In the genomic region with DNA sequence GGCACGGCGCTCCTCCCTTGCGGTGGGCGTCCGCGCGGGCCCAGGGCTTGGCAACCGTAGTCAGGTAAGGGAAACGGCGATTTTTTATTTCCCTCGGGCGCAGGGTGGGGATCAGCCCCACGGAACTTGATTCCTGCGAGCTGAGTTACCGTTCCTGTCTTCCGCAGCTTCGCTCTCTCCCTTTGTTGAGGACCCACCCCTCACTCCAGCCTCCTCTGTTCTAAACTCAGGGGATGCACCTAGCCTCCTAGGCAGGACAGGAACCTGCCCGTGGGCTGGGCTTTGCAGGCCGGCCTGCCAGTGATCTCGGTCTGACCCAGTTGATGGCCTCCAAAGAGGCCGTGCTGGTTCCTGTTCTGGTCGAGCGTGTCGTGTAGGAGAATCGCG, we compare ENCODE assay signal across 8 mouse cellular contexts. TPM values are rescaled to one million over a fixed set of nuclear protein-coding genes. Genes with fewer than 3 reads are reported as not detected.
DNase-seq lines count a peak whose midpoint lies in the region; ATAC-seq lines count a peak whose summit lies in the region.

No protein-coding gene starts in this region.

- H3K4me3 ChIP-seq in kidney, embryonic 14.5 days (ENCODE audit: low read length) = peak overlapping the region; percentile 86
- peak overlapping the region; percentile 86 for H3K4me3 ChIP-seq in hindbrain, embryonic 16.5 days (ENCODE audit: low read length)
- H3K4me3 ChIP-seq in midbrain, embryonic 16.5 days (ENCODE audit: low read depth, low read length) = peak overlapping the region; percentile 63

- no peak for DNase-seq in kidney, postnatal 36 days
- DNase-seq in right cerebral cortex, adult 2 months (ENCODE audit: low spot score in 2 of 2) = no peak
- DNase-seq in cerebellum, adult 11 months = no peak

- H3K27ac ChIP-seq in kidney, embryonic 14.5 days (ENCODE audit: low read depth, low read length) = peak overlapping the region; percentile 92
- no peak overlapping the region for H3K27ac ChIP-seq in hindbrain, embryonic 16.5 days (ENCODE audit: low read depth, low read length)
- H3K27ac ChIP-seq in midbrain, embryonic 16.5 days (ENCODE audit: low read length) = no peak overlapping the region; the same call in 1 of the 2 replicates

- WGBS in kidney, embryonic 14.5 days = 0% methylated on average over 26 of the region's 26 CpGs
- WGBS in hindbrain, embryonic 16.5 days = 0% methylated on average over 23 of the region's 26 CpGs
- 0% methylated on average over 26 of the region's 26 CpGs for WGBS in midbrain, embryonic 16.5 days

- peak overlapping the region; percentile 77 for H3K4me2 ChIP-seq in kidney, embryonic 14.5 days (replicated peaks; ENCODE audit: low read depth, low read length)
- peak overlapping the region; percentile 90 for H3K4me2 ChIP-seq in hindbrain, embryonic 16.5 days (ENCODE audit: low read length)
- peak overlapping the region; percentile 68 for H3K4me2 ChIP-seq in midbrain, embryonic 16.5 days (ENCODE audit: low read length)

- H3K36me3 ChIP-seq in kidney, embryonic 14.5 days (ENCODE audit: control insufficient read depth, insufficient read depth, low read length) = peaks cover 43% of the 10 kb centered on the region
- H3K36me3 ChIP-seq in hindbrain, embryonic 16.5 days (ENCODE audit: control insufficient read depth, insufficient read depth, low read length) = 0 out of 2 replicates have a peak, but pooled peaks cover 4% of the 10 kb centered on the region
- H3K36me3 ChIP-seq in midbrain, embryonic 16.5 days (ENCODE audit: control insufficient read depth, insufficient read depth, low read length) = peaks cover 6% of the 10 kb centered on the region; the same call in 1 of the 2 replicates

- H3K9me3 ChIP-seq in kidney, embryonic 14.5 days (ENCODE audit: control insufficient read depth, low read length) = no peaks in the 10 kb centered on the region
- no peaks in the 10 kb centered on the region for H3K9me3 ChIP-seq in hindbrain, embryonic 16.5 days (ENCODE audit: control insufficient read depth, low read length)
- H3K9me3 ChIP-seq in midbrain, embryonic 16.5 days (replicated peaks; ENCODE audit: control insufficient read depth, low read length, poor library complexity, severe bottlenecking) = no peaks in the 10 kb centered on the region

- peak overlapping the region; percentile 82 for H3K9ac ChIP-seq in kidney, embryonic 14.5 days (ENCODE audit: low read depth, low read length)
- H3K9ac ChIP-seq in hindbrain, embryonic 16.5 days (ENCODE audit: low read depth, low read length) = peak overlapping the region; percentile 57
- peak overlapping the region; percentile 82 for H3K9ac ChIP-seq in midbrain, embryonic 16.5 days (ENCODE audit: low read depth, low read length)

- peak; percentile 16 for ATAC-seq in kidney, embryonic 14.5 days (ENCODE audit: low FRiP score, low TSS enrichment)
- 0 out of 2 replicates have a peak, but pooled peaks have one; percentile 0 for ATAC-seq in common myeloid progenitor, adult 5-6 weeks (replicated peaks; ENCODE audit: low read depth, poor library complexity, severe bottlenecking)
- ATAC-seq in hindbrain, embryonic 16.5 days = no peak
- ATAC-seq in midbrain, embryonic 16.5 days = no peak; the same call in 1 of the 2 replicates
- no peak for ATAC-seq in inflammation-experienced regulatory T-cells, adult 6 months

- H3K27me3 ChIP-seq in kidney, embryonic 14.5 days (ENCODE audit: control insufficient read depth, insufficient read depth, low read length) = no peaks in the 10 kb centered on the region
- H3K27me3 ChIP-seq in hindbrain, embryonic 16.5 days (replicated peaks; ENCODE audit: control insufficient read depth, insufficient read depth, low read length) = no peaks in the 10 kb centered on the region
- H3K27me3 ChIP-seq in midbrain, embryonic 16.5 days (ENCODE audit: control insufficient read depth, insufficient read depth, low read depth, low read length) = no peaks in the 10 kb centered on the region

- peaks cover 15% of the 10 kb centered on the region for H3K4me1 ChIP-seq in kidney, embryonic 14.5 days (ENCODE audit: control insufficient read depth, insufficient read depth, low read length)
- H3K4me1 ChIP-seq in hindbrain, embryonic 16.5 days (ENCODE audit: control insufficient read depth, insufficient read depth, low read depth, low read length) = peaks cover 22% of the 10 kb centered on the region
- H3K4me1 ChIP-seq in midbrain, embryonic 16.5 days (ENCODE audit: control insufficient read depth, insufficient read depth, low read length) = peaks cover 26% of the 10 kb centered on the region

RNA-seq across cellular contexts. Expression of a gene that starts 0.4 kb away (rescaled TPM):
- 32.3 and 37.7 TPM in 2 replicates for polyA plus RNA-seq in kidney, embryonic 14.5 days (2014; fragmentation: Nextera tagmentation; extraction: Ambion mirVana)
- total RNA-seq in common myeloid progenitor, adult 5-6 weeks (2017) = 22.2 and 24.8 TPM in 2 replicates
- 32.5 and 35.3 TPM in 2 replicates for polyA plus RNA-seq in hindbrain, embryonic 16.5 days (2015; fragmentation: Nextera tagmentation; extraction: Ambion mirVana)
- polyA plus RNA-seq in midbrain, embryonic 16.5 days (2015; fragmentation: Nextera tagmentation; extraction: Ambion mirVana) = 29.1 and 29.7 TPM in 2 replicates
- polyA plus RNA-seq in inflammation-experienced regulatory T-cells, adult 6 months (2017; shearing (Covaris generic)) = 10 to 100 TPM; 26.3 to 33.7 (median 32.2) TPM

RNA-seq across cellular contexts. Expression of a gene that starts 0.7 kb away (rescaled TPM):
- 175 and 205 TPM in 2 replicates for polyA plus RNA-seq in kidney, embryonic 14.5 days (2014; fragmentation: Nextera tagmentation; extraction: Ambion mirVana)
- 161 and 162 TPM in 2 replicates for total RNA-seq in common myeloid progenitor, adult 5-6 weeks (2017)
- 42.2 and 46.0 TPM in 2 replicates for polyA plus RNA-seq in hindbrain, embryonic 16.5 days (2015; fragmentation: Nextera tagmentation; extraction: Ambion mirVana)
- polyA plus RNA-seq in midbrain, embryonic 16.5 days (2015; fragmentation: Nextera tagmentation; extraction: Ambion mirVana) = 25.0 and 28.4 TPM in 2 replicates
- polyA plus RNA-seq in inflammation-experienced regulatory T-cells, adult 6 months (2017; shearing (Covaris generic)) = 100 to 1,000 TPM in 1 of 3 experiments, 10 to 100 TPM in 2; 19.1 to 147 (median 22.1) TPM

RNA-seq across cellular contexts. Expression of a gene that starts 6.3 kb away (rescaled TPM):
- 261 TPM in 2 replicates for polyA plus RNA-seq in kidney, embryonic 14.5 days (2014; fragmentation: Nextera tagmentation; extraction: Ambion mirVana)
- 286 and 289 TPM in 2 replicates for total RNA-seq in common myeloid progenitor, adult 5-6 weeks (2017)
- polyA plus RNA-seq in hindbrain, embryonic 16.5 days (2015; fragmentation: Nextera tagmentation; extraction: Ambion mirVana) = 128 and 133 TPM in 2 replicates
- polyA plus RNA-seq in midbrain, embryonic 16.5 days (2015; fragmentation: Nextera tagmentation; extraction: Ambion mirVana) = 119 and 123 TPM in 2 replicates
- 100 to 1,000 TPM; 121 to 329 (median 129) TPM for polyA plus RNA-seq in inflammation-experienced regulatory T-cells, adult 6 months (2017; shearing (Covaris generic))

RNA-seq across cellular contexts. Expression of a gene that starts 28.9 kb away (rescaled TPM):
- 0.57 and 1.0 TPM in 2 replicates for polyA plus RNA-seq in kidney, embryonic 14.5 days (2014; fragmentation: Nextera tagmentation; extraction: Ambion mirVana)
- total RNA-seq in common myeloid progenitor, adult 5-6 weeks (2017) = not detected in 2 replicates
- 0.45 and 0.92 TPM in 2 replicates for polyA plus RNA-seq in hindbrain, embryonic 16.5 days (2015; fragmentation: Nextera tagmentation; extraction: Ambion mirVana)
- 0.70 and 0.89 TPM in 2 replicates for polyA plus RNA-seq in midbrain, embryonic 16.5 days (2015; fragmentation: Nextera tagmentation; extraction: Ambion mirVana)
- under 1 TPM; 0.63 to 0.82 (median 0.66) TPM for polyA plus RNA-seq in inflammation-experienced regulatory T-cells, adult 6 months (2017; shearing (Covaris generic))

RNA-seq across cellular contexts. Expression of a gene that starts 29.2 kb away (rescaled TPM):
- 69.4 and 70.3 TPM in 2 replicates for polyA plus RNA-seq in kidney, embryonic 14.5 days (2014; fragmentation: Nextera tagmentation; extraction: Ambion mirVana)
- total RNA-seq in common myeloid progenitor, adult 5-6 weeks (2017) = 18.6 and 20.8 TPM in 2 replicates
- 28.4 and 33.0 TPM in 2 replicates for polyA plus RNA-seq in hindbrain, embryonic 16.5 days (2015; fragmentation: Nextera tagmentation; extraction: Ambion mirVana)
- polyA plus RNA-seq in midbrain, embryonic 16.5 days (2015; fragmentation: Nextera tagmentation; extraction: Ambion mirVana) = 30.3 and 31.0 TPM in 2 replicates
- 10 to 100 TPM; 17.8 to 23.6 (median 22.2) TPM for polyA plus RNA-seq in inflammation-experienced regulatory T-cells, adult 6 months (2017; shearing (Covaris generic))

Comparison
In these comparisons a context has a peak if more than half of its experiments do, and no peak if none do; other contexts are left out.
1. ATAC-seq: peak in kidney, embryonic 14.5 days (single experiment) and common myeloid progenitor, adult 5-6 weeks (single experiment); none in hindbrain, embryonic 16.5 days (single experiment), midbrain, embryonic 16.5 days (single experiment) and inflammation-experienced regulatory T-cells, adult 6 months (single experiment).
2. Peak in every context shown above with its lines, with median percentiles within 50 percentile points of each other: H3K4me2 ChIP-seq, H3K4me3 ChIP-seq and H3K9ac ChIP-seq.